Mouse (Mus musculus) G1E (cell line): Measurements from ENCODE around the gene Tasp1. TPM values are rescaled to one million over a fixed set of nuclear protein-coding genes. Genes with fewer than 3 reads are reported as not detected.
A peak's percentile ranks its signal among the peaks of the same experiment; 100 is the strongest.
"Not testable (repeated sequence)": the region's sequence is repeated elsewhere in the genome, so short reads cannot be mapped to it uniquely, and the experiment has no call there.

Experiments used
- ATAC-seq: 2 replicates; pipeline ENCODE4 v1.8.0; 2016; ENCODE audit warnings: mild to moderate bottlenecking; ENCODE audit not compliant: insufficient number of reproducible peaks, poor library complexity, low FRiP score, severe bottlenecking; ENCODE audit errors: extremely low read depth
- DNase-seq: peaks from one replicate; pipeline ENCODE4 v3.0.0; 2012; ENCODE audit warnings: low spot score
- H3K27me3 ChIP-seq: 2 replicates; pipeline ENCODE4 v1.6.1; 2012; ENCODE audit warnings: mild to moderate bottlenecking, low read length, inconsistent platforms; ENCODE audit not compliant: insufficient read depth
- H3K36me3 ChIP-seq: replicated peaks from 2 replicates; pipeline ENCODE3; 2012; ENCODE audit warnings: mild to moderate bottlenecking, inconsistent platforms
- H3K4me1 ChIP-seq: 2 replicates; pipeline ENCODE4 v1.6.1; 2012; ENCODE audit warnings: low read depth, low read length, inconsistent platforms, mixed read lengths; ENCODE audit not compliant: insufficient read depth
- H3K4me3 ChIP-seq: 2 replicates; pipeline ENCODE4 v1.5.1; 2012; ENCODE audit warnings: low read depth, mild to moderate bottlenecking, inconsistent platforms, low read length, moderate library complexity, mixed read lengths
- H3K9me3 ChIP-seq: replicated peaks from 2 replicates; pipeline ENCODE4 v1.6.1; 2012; ENCODE audit warnings: inconsistent platforms
- CTCF ChIP-seq: IDR thresholded peaks from 2 replicates; pipeline ENCODE4 v1.5.1; 2012; ENCODE audit warnings: low read depth, low read length, inconsistent platforms, mixed read lengths
- GATA1 ChIP-seq: IDR thresholded peaks from 2 replicates; pipeline ENCODE4 v1.6.1; 2012; ENCODE audit warnings: borderline replicate concordance, low read length, inconsistent platforms, mixed read lengths
- GATA2 ChIP-seq: IDR thresholded peaks from 2 replicates; pipeline ENCODE4 v1.6.1; 2012; ENCODE audit warnings: low read depth, low read length, inconsistent platforms, borderline replicate concordance
- POLR2AphosphoS5 ChIP-seq: IDR thresholded peaks from 2 replicates; pipeline ENCODE4 v1.6.1; 2012; ENCODE audit warnings: low read depth, low read length, inconsistent platforms; ENCODE audit not compliant: insufficient replicate concordance
- TAL1 ChIP-seq: conservative IDR thresholded peaks from 2 replicates; pipeline ENCODE4 v1.6.1; 2012; ENCODE audit warnings: low read depth, low read length, inconsistent platforms, mixed read lengths
- polyA plus RNA-seq: library from polyadenylated mRNA; stranded (reverse); fragments of >175 nt; gene quantifications from 2 replicates; pipeline ENCODE4 v1.2.3, GENCODE M21; 2012
- total RNA-seq, 2 experiments: library from RNA; stranded (forward) in 1 of 2; stranded (reverse) in 1 of 2; fragments of 200-1000 nt in 1 of 2; fragments of >200 nt in 1 of 2; fragmentation: Nextera tagmentation in 1 of 2; gene quantifications; 2 replicates each; pipeline ENCODE4 v1.2.3; 2014 to 2017

The Tasp1 gene
- total and polyA plus RNA-seq, 3 experiments: 1.8 to 50.8 (median 16.0) TPM

DNA sequence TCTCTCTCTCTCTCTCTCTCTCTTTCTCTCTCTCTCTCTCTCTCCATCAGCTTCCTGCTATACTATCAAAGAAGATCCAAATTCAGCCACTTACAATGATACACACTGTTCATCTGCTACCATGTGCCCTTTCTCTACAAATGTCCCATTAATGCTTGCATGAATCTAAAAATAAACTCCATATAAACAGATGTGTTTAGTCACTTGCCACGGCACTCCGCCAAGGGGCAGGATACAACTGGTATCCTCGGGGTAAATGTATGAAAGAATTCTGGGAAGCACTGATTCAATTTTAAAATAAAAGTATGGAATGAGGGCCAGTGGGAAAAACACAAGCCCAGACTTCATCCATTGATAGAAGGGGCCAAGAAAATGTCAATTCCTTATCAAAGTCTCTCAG, 33.4 kb upstream of the Tasp1 start:
- H3K27me3 ChIP-seq: peaks cover 9% of the 10 kb centered on the region
- ATAC-seq: no peak
- TF ChIP-seq POLR2AphosphoS5: no peak
- no peak for TF ChIP-seq GATA2
- TF ChIP-seq CTCF: no peak
- no peak for TF ChIP-seq TAL1
- TF ChIP-seq GATA1: no peak

DNA sequence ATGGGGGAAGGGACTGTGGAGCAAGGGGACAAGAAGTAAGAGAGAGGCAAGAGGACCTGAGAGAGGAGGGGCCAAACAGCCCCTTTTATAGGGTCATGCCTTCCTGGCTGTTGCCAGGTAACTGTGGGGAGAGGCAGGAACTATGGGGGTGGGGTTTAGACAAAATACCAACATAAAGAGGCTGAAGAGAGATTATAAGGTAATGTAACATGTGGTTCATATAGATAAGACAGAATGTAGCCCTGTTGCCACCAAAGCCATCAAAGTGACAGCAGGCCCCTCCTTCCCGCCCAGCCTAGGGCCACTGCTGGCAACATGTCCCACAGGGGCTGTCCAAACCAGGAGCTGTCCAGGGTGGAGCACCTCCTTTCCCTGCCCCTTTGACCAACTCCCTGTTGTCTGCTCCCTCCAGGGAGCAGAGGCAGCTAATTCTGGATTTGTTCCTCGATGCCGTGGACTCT, 30.6 kb upstream of the Tasp1 start:
- H3K4me1 ChIP-seq: peaks cover 13% of the 10 kb centered on the region
- DNase-seq (peak; percentile 66), ATAC-seq (peak; percentile 99)
- H3K36me3 ChIP-seq: no peaks in the 10 kb centered on the region
- no peak for TF ChIP-seq POLR2AphosphoS5
- TF ChIP-seq TAL1: peak; percentile 75
- peak overlapping the region; percentile 33; the same call in 1 of the 2 replicates for H3K4me3 ChIP-seq
- no peaks in the 10 kb centered on the region for H3K27me3 ChIP-seq
- H3K9me3 ChIP-seq: peaks cover 3% of the 10 kb centered on the region; the same call in 1 of the 2 replicates

More for the DNA sequence above, 33.4 kb upstream of the Tasp1 start:
- Histone ChIP-seq H3K36me3 (no peaks in the 10 kb centered on the region), H3K9me3 (peaks cover 3% of the 10 kb centered on the region; the same call in 1 of the 2 replicates), H3K4me3 (no peak overlapping the region), H3K4me1 (peaks cover 13% of the 10 kb centered on the region)
- no peak for DNase-seq

GRCm38 (mm10) chr2:140096034-140096433, 29.4 kb upstream of the Tasp1 start:
- H3K9me3 ChIP-seq: peaks cover 3% of the 10 kb centered on the region; the same call in 1 of the 2 replicates
- H3K4me3 ChIP-seq: no peak overlapping the region
- DNase-seq: no peak
- H3K4me1 ChIP-seq: peaks cover 13% of the 10 kb centered on the region
- no peaks in the 10 kb centered on the region for H3K27me3 ChIP-seq
- no peaks in the 10 kb centered on the region for H3K36me3 ChIP-seq
- no peak for TF ChIP-seq CTCF
- no peak for TF ChIP-seq GATA1
- TF ChIP-seq POLR2AphosphoS5: no peak
- TF ChIP-seq TAL1: no peak
- no peak for TF ChIP-seq GATA2
- ATAC-seq: no peak

DNA sequence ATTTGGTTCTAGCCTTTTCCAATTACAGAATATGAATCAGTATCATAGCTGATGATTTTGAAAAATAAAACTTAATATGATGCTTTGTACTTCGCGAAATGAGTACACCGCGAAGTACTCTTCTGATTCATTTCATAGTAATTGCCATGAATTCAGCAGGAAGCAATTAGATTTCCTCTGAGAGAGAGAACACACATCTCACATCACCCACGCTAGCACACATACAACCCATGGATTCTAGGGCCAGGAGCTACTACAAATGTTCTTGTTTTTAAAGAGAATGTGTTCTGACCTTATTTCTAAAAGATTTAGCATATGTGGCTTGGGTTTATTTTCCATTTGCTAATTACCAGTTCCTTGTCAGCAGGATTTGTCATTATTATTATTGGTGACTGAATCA, 26.8 kb upstream of the Tasp1 start:
- no peaks in the 10 kb centered on the region for H3K27me3 ChIP-seq

DNA sequence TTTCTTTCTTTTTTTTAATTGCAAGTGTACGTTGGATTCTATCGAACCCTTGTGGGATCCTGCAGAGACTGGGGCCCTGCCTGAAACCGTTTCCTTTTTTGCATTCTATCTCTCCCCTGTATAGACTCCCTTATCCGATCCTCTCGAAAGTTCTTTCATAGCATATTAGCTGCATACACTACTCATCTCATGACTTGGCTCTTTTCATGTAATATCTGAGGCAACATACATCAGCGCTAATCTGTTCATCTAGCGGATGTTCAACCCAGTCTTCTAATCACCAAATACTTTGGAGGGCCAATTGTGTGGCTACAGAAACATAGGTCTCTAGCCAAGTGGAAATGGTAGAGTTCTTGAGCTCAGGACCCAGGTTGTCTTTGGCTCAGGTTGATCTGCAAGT, 17.6 kb upstream of the Tasp1 start:
- ATAC-seq: peak; percentile 72
- H3K36me3 ChIP-seq: no peaks in the 10 kb centered on the region
- peak; percentile 4 for DNase-seq
- H3K27me3 ChIP-seq: no peaks in the 10 kb centered on the region
- no peak overlapping the region for H3K4me3 ChIP-seq
- H3K9me3 ChIP-seq: no peaks in the 10 kb centered on the region
- TF ChIP-seq TAL1 (no peak), GATA1 (no peak)
- H3K4me1 ChIP-seq: peaks cover 21% of the 10 kb centered on the region

More for the DNA sequence above, 26.8 kb upstream of the Tasp1 start:
- TF ChIP-seq CTCF (no peak), GATA2 (no peak), GATA1 (no peak), TAL1 (no peak), POLR2AphosphoS5 (no peak)
- H3K4me1 ChIP-seq: peaks cover 13% of the 10 kb centered on the region
- no peak for DNase-seq
- no peaks in the 10 kb centered on the region for H3K36me3 ChIP-seq
- peaks cover 3% of the 10 kb centered on the region; the same call in 1 of the 2 replicates for H3K9me3 ChIP-seq
- no peak overlapping the region for H3K4me3 ChIP-seq
- ATAC-seq: no peak

GRCm38 (mm10) chr2:140080747-140081577, 14.4 kb upstream of the Tasp1 start:
- ATAC-seq (peak; percentile 82), DNase-seq (peak; percentile 8)
- TF ChIP-seq GATA1 (no peak), TAL1 (no peak), POLR2AphosphoS5 (no peak)

DNA sequence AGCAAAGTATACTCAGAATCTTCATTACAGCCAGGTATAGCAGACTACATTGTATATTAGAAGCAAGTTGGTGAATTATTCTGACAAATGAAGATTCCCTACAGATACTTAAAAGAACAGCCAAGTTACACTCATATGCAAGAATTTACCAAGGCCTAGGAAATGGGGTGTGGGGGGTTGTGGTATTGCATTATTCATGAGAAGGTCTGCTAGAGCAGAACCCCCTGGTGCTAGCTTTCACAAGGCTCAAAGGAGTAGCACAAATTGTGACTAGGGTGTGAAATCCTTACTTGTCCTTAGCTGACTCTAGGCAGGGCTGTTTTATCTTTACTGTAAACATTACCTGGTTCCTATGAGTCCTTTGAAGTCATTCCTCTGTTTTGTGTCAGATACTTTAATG, 12.7 kb upstream of the Tasp1 start:
- not testable (repeated sequence) for H3K36me3 ChIP-seq, ATAC-seq, H3K4me3 ChIP-seq, H3K27me3 ChIP-seq, DNase-seq, H3K9me3 ChIP-seq
- H3K4me1 ChIP-seq: peaks cover 22% of the 10 kb centered on the region

More at GRCm38 (mm10) chr2:140080747-140081577, 14.4 kb upstream of the Tasp1 start:
- Histone ChIP-seq H3K4me1 (peaks cover 24% of the 10 kb centered on the region), H3K27me3 (no peaks in the 10 kb centered on the region), H3K36me3 (no peaks in the 10 kb centered on the region), H3K9me3 (no peaks in the 10 kb centered on the region), H3K4me3 (no peak overlapping the region)
